Mouse (Mus musculus): ENCODE results near the gene Plxna4.

- TF ChIP-seq NELFE (IDR thresholded peaks at IDR 0.05; ENCODE audit: low read depth, low read length): no peak
- TF ChIP-seq POLR2A (IDR thresholded peaks at IDR 0.05; ENCODE audit: low read depth, low read length): no peak
- TF ChIP-seq NRF1 (IDR thresholded peaks at IDR 0.05; ENCODE audit: low read depth, low read length): no peak
- TF ChIP-seq POLR2AphosphoS2 (IDR thresholded peaks at IDR 0.05; ENCODE audit: low read depth, low read length): no peak
- no peak for TF ChIP-seq CTCF (conservative IDR thresholded peaks at IDR 0.05 in 1 of 2, IDR thresholded peaks at IDR 0.05 in 1 of 2; ENCODE audit: low read depth in 2 of 2, low read length in 2 of 2)
Observed at GRCm38 (mm10) chr6:32444393-32444792, 143.6 kb downstream of the Plxna4 start.
